Mouse (Mus musculus) layer of hippocampus, postnatal 14 days (tissue): Measurements from ENCODE around the gene Vmn2r32. TPM values are rescaled to one million over a fixed set of nuclear protein-coding genes. Genes with fewer than 3 reads are reported as not detected.
"Not testable (repeated sequence)": the region's sequence is repeated elsewhere in the genome, so short reads cannot be mapped to it uniquely, and the experiment has no call there.

ENCODE experiments used
- DNase-seq, 2 experiments: peaks; one replicate each; pipeline ENCODE4 v3.0.0; 2021 to 2022; ENCODE audit warnings: low spot score in 2 of 2, mixed read lengths in 1 of 2
- long read RNA-seq, 2 experiments: library from polyadenylated mRNA; stranded (forward); transcript quantifications; one replicate each; pipeline ENCODE4 v2.0.0; 2021
- total RNA-seq, 2 experiments: library from RNA; stranded (reverse); gene quantifications; 2 replicates each; pipeline ENCODE4 v1.2.3; 2021

Vmn2r32 gene
- total RNA-seq: not detected
- long read RNA-seq, experiment 1: 0 reads
- long read RNA-seq, experiment 2: 0 reads

DNA sequence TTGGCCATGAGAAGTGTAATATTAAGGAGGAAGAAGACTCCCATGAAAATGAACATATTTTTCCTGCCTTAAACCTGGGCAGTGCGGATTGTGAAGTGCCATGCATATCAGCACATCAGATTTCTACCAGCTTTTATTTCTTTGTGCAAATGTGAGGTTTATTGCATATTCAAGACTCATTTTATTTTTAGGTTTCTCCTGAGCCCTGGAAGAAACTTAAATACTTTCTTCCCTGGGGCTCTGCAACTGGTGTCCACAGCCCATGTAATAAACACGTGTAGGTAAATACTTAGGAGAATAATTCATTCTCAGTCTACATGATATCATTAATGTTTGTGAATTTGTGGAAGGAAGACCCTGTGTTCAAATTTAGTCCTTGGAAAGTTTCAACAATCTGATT is at the start of gene Vmn2r32:
Gene Vmn2r32, minus strand, starts transcription at position 101 of the 400 bp plus-strand sequence.
- DNase-seq: not testable (repeated sequence)

Other genes with a start within 250 kb of the Vmn2r32 start
- 1 to 10 TPM; 1.7 to 2.2 TPM for gene Vmn2r29, start 232.7 kb downstream of the Vmn2r32 start, total RNA-seq
- gene Gm45844, start 201.7 kb downstream of the Vmn2r32 start, total RNA-seq: 10 to 100 TPM; 10.6 to 12.7 TPM
- gene Clcn4, start 179.2 kb downstream of the Vmn2r32 start, total RNA-seq: 100 to 1,000 TPM; 150 to 160 TPM
- under 1 TPM; 0.17 to 0.18 TPM for gene Vmn2r30, start 142.4 kb downstream of the Vmn2r32 start, total RNA-seq
- gene Gm45783, start 105.4 kb downstream of the Vmn2r32 start, total RNA-seq: not detected
- gene Vmn2r31, start 80.3 kb downstream of the Vmn2r32 start, total RNA-seq: under 1 TPM in 1 of 2 experiments, not detected in 1; 0.05 TPM
- gene Vmn2r33, start 86.8 kb upstream of the Vmn2r32 start, total RNA-seq: not detected
- not detected for gene Vmn2r34, start 209.5 kb upstream of the Vmn2r32 start, total RNA-seq